Mouse (Mus musculus): Measurements from ENCODE around the gene Actrt2.

- no peak for TF ChIP-seq CTCF (IDR thresholded peaks at IDR 0.05; ENCODE audit: borderline replicate concordance, control insufficient read depth, extremely low read depth, insufficient read depth, low read length, poor library complexity)
- no peak for TF ChIP-seq POLR2A (IDR thresholded peaks at IDR 0.05; ENCODE audit: control insufficient read depth, extremely low read depth, insufficient read depth, low read length, poor library complexity)
Observed at GRCm38 (mm10) chr4:154641296-154642110, 26.2 kb downstream of the Actrt2 start.

Data from thymus, adult 2 months (tissue).